Mouse (Mus musculus): ENCODE measurements at regions not wholly inside any gene's neighbourhood (a gene's known extent, or its start where the extent isn't known, plus 50 kb on each side); places are given as distances from the start of the nearest gene placed in this dataset. TPM values are rescaled to one million over a fixed set of nuclear protein-coding genes. Genes with fewer than 3 reads are reported as not detected.

DNA sequence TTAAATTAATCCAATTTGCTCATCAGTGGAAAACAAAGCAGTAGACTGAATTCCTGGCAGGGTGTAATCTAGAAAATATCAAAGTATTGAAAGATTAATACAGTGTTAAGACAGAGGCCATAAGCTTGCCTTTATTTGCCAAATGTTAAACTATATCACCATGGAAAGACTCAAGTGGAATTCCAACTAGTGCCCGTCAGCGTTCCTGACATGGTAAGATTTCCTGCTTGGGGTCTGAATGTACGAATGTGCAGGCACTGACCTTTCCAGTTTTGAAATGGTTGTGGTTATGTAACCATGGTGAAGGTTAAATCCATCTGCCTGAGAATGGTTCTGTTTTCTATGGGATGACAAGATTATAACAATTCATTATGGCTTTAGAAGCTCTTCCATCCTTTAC is 75.5 kb upstream of the Mocs2 start:
- ATAC-seq (ENCODE audit: extremely low read depth, insufficient number of reproducible peaks, low FRiP score, low TSS enrichment), result no peak
- H3K9me3 ChIP-seq, result no peaks in the 10 kb centered on the region
- WGBS, result 72% methylated on average over 3 of the region's 3 CpGs
- no peaks in the 10 kb centered on the region for H3K27me3 ChIP-seq (replicated peaks)
- H3K4me1 ChIP-seq, result no peaks in the 10 kb centered on the region
- H3K36me3 ChIP-seq, result no peaks in the 10 kb centered on the region
- H3K9ac ChIP-seq, result no peak overlapping the region
- no peak overlapping the region for H3K4me3 ChIP-seq
- H3K27ac ChIP-seq (replicated peaks), result no peak overlapping the region
- no peak overlapping the region for H3K4me2 ChIP-seq

DNA sequence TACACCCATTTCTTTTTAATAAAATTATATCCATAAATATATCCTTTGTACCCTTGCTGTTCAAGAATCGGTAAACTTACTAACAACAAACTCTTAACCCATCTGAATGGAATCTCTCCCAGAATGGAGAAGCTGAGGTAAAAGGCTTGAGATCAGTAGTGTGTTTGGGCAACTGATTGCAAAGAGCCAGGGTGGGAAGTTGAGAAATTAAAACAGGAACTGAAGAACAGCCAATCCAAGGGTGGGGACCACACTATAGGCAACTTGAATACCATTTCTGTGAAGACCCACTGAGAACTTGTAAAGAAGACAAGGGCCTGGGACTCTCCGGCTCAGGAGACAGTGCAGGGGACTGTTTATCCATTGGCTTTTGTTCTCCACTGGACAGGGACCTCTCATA is 72.2 kb upstream of the Mocs2 start:
- no peak overlapping the region for H3K9ac ChIP-seq
- H3K27ac ChIP-seq (replicated peaks), result no peak overlapping the region
- no peaks in the 10 kb centered on the region for H3K27me3 ChIP-seq (replicated peaks)
- H3K4me3 ChIP-seq, result no peak overlapping the region
- no peaks in the 10 kb centered on the region for H3K36me3 ChIP-seq
- H3K4me2 ChIP-seq, result no peak overlapping the region
- WGBS, result 87% methylated on average over 2 of the region's 2 CpGs
- no peaks in the 10 kb centered on the region for H3K4me1 ChIP-seq
- ATAC-seq (ENCODE audit: extremely low read depth, insufficient number of reproducible peaks, low FRiP score, low TSS enrichment), result no peak
- no peaks in the 10 kb centered on the region for H3K9me3 ChIP-seq

DNA sequence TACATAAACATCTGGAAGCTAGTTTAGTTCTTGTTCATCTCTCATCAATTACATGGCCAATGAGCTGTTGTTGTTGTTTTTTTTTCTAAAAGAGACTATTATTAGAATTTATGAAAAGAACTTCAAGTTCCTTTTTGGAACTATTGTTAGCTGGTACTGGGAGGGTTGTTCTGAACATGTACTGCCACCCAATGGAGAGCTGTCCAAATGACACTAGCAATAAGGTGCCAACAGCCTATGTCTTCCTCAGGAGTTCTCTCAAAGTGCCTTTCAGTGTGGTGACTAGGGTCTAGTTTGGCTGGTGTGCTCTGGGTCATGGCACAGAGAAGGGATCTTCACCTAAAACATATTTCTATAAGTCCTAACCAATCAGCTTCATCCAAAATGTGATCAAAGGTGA is 60.6 kb upstream of the Mocs2 start:
- H3K27me3 ChIP-seq (replicated peaks), result no peaks in the 10 kb centered on the region
- no peak for ATAC-seq (ENCODE audit: extremely low read depth, insufficient number of reproducible peaks, low FRiP score, low TSS enrichment)
- no peaks in the 10 kb centered on the region for H3K36me3 ChIP-seq
- no peak overlapping the region for H3K4me2 ChIP-seq
- no peak overlapping the region for H3K9ac ChIP-seq
- H3K4me3 ChIP-seq, result no peak overlapping the region
- H3K27ac ChIP-seq (replicated peaks), result no peak overlapping the region
- H3K4me1 ChIP-seq, result no peaks in the 10 kb centered on the region
- H3K9me3 ChIP-seq, result no peaks in the 10 kb centered on the region

DNA sequence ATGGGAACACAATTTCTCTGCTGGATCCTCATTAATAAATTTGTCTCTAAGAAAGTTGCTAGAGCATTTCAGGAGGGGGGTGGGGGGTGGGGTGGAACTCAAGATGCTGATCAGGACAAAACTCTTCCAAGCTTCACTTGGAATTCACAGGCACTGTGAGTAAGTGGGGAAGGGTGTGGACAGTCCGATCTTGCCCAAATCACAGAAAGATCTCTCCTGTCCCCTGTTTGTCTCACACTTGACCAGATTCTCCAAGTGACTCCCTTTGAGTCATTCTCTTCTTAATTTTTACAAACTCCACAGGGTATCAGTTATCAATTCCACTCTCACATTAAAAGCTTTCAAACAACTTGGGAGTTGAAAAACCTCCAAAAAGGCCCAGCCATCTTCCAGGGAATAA is 58.1 kb upstream of the Mocs2 start:
- no peaks in the 10 kb centered on the region for H3K36me3 ChIP-seq
- H3K4me1 ChIP-seq, result no peaks in the 10 kb centered on the region
- WGBS, result 58% methylated on average over 1 of the region's 1 CpGs
- ATAC-seq (ENCODE audit: extremely low read depth, insufficient number of reproducible peaks, low FRiP score, low TSS enrichment), result no peak
- H3K9me3 ChIP-seq, result no peaks in the 10 kb centered on the region
- no peaks in the 10 kb centered on the region for H3K27me3 ChIP-seq (replicated peaks)
- no peak overlapping the region for H3K4me3 ChIP-seq
- no peak overlapping the region for H3K27ac ChIP-seq (replicated peaks)
- H3K9ac ChIP-seq, result no peak overlapping the region
- no peak overlapping the region for H3K4me2 ChIP-seq

DNA sequence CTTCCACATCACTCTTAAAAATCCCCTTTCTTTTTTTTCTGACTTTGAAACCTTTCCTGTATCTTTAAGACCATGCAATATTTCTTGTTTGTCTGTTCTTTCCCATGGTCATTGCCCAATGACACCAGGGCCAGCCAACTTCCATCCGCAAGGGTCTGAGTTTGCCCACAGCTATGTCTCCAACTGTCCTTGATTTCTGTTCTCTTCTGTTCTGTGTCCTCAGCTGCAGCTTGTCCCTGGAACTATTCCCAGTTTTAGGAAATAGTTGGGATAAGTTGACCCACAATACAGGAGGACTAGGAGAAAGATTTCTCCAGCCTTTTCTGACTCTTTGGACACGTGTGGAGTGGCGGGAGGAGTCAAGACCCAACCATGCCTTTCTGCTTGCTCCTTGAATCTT is 57.1 kb upstream of the Mocs2 start:
- H3K27me3 ChIP-seq (replicated peaks), result no peaks in the 10 kb centered on the region
- H3K4me1 ChIP-seq, result no peaks in the 10 kb centered on the region
- no peaks in the 10 kb centered on the region for H3K36me3 ChIP-seq
- H3K9ac ChIP-seq, result no peak overlapping the region
- no peak overlapping the region for H3K4me3 ChIP-seq
- ATAC-seq (ENCODE audit: extremely low read depth, insufficient number of reproducible peaks, low FRiP score, low TSS enrichment), result no peak
- 77% methylated on average over 3 of the region's 3 CpGs for WGBS
- no peak overlapping the region for H3K27ac ChIP-seq (replicated peaks)
- no peaks in the 10 kb centered on the region for H3K9me3 ChIP-seq
- no peak overlapping the region for H3K4me2 ChIP-seq

Small RNAs in the stretch of these regions (microRNA-seq; reads per million reads assigned to microRNA genes)
- not detected for gene Gm25950

All from heart, embryonic 13.5 days (tissue).